Mouse (Mus musculus): ENCODE results near the gene S100a16. TPM values are rescaled to one million over a fixed set of nuclear protein-coding genes. Genes with fewer than 3 reads are reported as not detected.

Gene S100a16
- total and polyA plus RNA-seq, 3 experiments, result not detected

DNA sequence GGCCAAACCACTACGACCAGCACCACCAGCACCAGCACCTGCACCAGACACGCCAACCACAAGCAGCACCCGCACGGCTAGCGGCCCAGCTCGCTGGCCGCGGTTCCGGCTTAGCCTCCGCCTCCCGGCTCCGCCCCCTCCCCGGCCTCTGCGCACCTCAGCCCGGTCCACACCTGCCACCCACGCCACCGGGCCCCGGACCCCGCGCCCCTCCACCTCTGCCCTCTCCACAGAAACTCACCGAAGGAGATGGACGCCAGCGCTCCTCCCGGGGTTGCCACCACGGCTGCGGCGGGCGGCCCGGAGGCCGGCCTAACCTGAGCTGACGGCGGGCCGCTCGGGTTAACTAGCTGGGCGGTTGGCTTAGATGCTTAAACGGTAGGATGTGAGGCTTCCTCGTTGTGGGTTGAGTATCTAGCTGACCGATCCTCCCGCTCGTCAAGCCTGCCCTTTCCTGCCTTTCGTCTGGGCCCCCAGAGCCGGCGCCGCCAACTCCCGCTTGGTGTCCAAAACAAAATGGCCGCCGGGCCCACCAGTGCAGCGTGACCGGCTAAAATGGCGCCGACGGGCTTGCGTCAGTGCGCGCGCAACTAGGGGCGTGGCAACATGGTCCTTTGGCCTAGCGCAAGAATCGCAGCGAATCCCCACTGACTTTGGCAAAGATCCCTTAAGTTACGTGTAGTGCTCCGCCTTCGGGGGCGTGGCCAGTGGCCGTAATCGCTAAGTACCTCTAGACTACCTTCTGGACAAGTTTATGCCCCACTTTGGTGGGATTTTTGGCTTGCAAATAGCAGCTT, 27.9 kb upstream of the S100a16 start, which contains the start of gene Chtop:
TSS of gene Chtop (minus strand) at position 549 of the 797 bp plus-strand sequence.
- DNase-seq (ENCODE audit: low spot score), result peak; percentile 88
- Histone ChIP-seq H3K4me1 (ENCODE audit: insufficient read depth, low read depth, low read length) (peaks cover 37% of the 10 kb centered on the region), H3K36me3 (replicated peaks) (peaks cover 55% of the 10 kb centered on the region), H3K4me3 (ENCODE audit: low read depth, low read length) (peak within 1 kb of the TSS; percentile 90), H3K27me3 (ENCODE audit: insufficient read depth, low read length) (no peaks in the 10 kb centered on the region), H3K9me3 (replicated peaks) (no peaks in the 10 kb centered on the region)
- TF ChIP-seq CTCF (IDR thresholded peaks at IDR 0.05; ENCODE audit: low read depth, low read length) (no peak), GATA2 (IDR thresholded peaks at IDR 0.05; ENCODE audit: borderline replicate concordance, low read depth, low read length) (no peak)
- ATAC-seq (ENCODE audit: extremely low read depth, insufficient number of reproducible peaks, low FRiP score, poor library complexity, severe bottlenecking), result peak; percentile 94

DNA sequence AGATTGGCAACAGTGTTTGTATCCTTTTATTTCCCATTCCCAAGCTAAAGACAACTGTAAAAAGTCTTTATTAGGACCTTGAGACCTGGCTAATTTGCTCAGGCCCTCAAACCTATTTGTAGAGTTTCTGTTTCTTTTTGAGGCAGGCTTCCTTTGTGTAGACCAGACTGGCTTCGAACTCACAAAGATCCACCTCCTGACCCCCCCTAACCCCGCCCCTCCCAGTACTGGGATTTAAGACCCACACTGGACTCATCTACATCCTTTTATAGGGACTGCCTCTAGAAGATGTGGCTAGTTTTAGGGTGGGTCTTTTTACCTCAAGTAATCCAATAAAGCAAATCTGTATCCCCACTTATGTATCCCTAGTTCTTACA, 27.3 kb upstream of the S100a16 start:
- H3K9me3 ChIP-seq (replicated peaks), result no peaks in the 10 kb centered on the region
- peak overlapping the region; percentile 90 for H3K4me3 ChIP-seq (ENCODE audit: low read depth, low read length)
- peaks cover 49% of the 10 kb centered on the region for H3K36me3 ChIP-seq (replicated peaks)
- TF ChIP-seq POLR2AphosphoS5 (IDR thresholded peaks at IDR 0.05; ENCODE audit: insufficient replicate concordance, low read depth, low read length) (no peak), GATA1 (IDR thresholded peaks at IDR 0.05; ENCODE audit: borderline replicate concordance, low read length) (no peak), CTCF (IDR thresholded peaks at IDR 0.05; ENCODE audit: low read depth, low read length) (no peak), TAL1 (conservative IDR thresholded peaks at IDR 0.05; ENCODE audit: low read depth, low read length) (no peak), GATA2 (IDR thresholded peaks at IDR 0.05; ENCODE audit: borderline replicate concordance, low read depth, low read length) (no peak)
- peaks cover 43% of the 10 kb centered on the region for H3K4me1 ChIP-seq (ENCODE audit: insufficient read depth, low read depth, low read length)
- no peak for DNase-seq (ENCODE audit: low spot score)
- no peaks in the 10 kb centered on the region for H3K27me3 ChIP-seq (ENCODE audit: insufficient read depth, low read length)
- no peak for ATAC-seq (ENCODE audit: extremely low read depth, insufficient number of reproducible peaks, low FRiP score, poor library complexity, severe bottlenecking)

DNA sequence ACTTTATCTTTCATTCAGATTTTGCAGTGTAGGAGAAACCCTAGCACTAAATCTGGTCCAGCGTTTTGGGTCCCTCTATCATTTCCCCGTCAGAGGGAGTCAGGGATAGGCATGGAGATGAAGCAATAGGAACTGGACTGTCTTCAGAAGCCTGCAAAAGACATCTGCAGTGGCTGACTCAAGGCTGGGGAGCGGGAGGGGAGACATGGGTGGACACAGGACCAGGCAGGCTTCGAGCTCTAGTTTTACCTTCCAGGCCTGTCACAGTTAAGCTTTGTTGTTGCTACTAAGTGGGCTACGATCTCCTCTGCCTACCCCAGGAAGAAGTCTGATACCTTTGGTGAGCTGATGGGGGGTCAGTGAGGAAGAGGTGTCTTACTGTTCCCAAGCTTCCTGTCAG, 24.8 kb upstream of the S100a16 start:
- DNase-seq (ENCODE audit: low spot score) (no peak), ATAC-seq (ENCODE audit: extremely low read depth, insufficient number of reproducible peaks, low FRiP score, poor library complexity, severe bottlenecking) (no peak)
- H3K27me3 ChIP-seq (ENCODE audit: insufficient read depth, low read length), result no peaks in the 10 kb centered on the region
- no peak for TF ChIP-seq GATA1 (IDR thresholded peaks at IDR 0.05; ENCODE audit: borderline replicate concordance, low read length)
- no peak for TF ChIP-seq CTCF (IDR thresholded peaks at IDR 0.05; ENCODE audit: low read depth, low read length)
- TF ChIP-seq GATA2 (IDR thresholded peaks at IDR 0.05; ENCODE audit: borderline replicate concordance, low read depth, low read length), result no peak
- no peak for TF ChIP-seq TAL1 (conservative IDR thresholded peaks at IDR 0.05; ENCODE audit: low read depth, low read length)
- TF ChIP-seq POLR2AphosphoS5 (IDR thresholded peaks at IDR 0.05; ENCODE audit: insufficient replicate concordance, low read depth, low read length), result no peak
- peaks cover 41% of the 10 kb centered on the region for H3K4me1 ChIP-seq (ENCODE audit: insufficient read depth, low read depth, low read length)
- H3K4me3 ChIP-seq (ENCODE audit: low read depth, low read length), result no peak overlapping the region
- peaks cover 36% of the 10 kb centered on the region for H3K36me3 ChIP-seq (replicated peaks)
- no peaks in the 10 kb centered on the region for H3K9me3 ChIP-seq (replicated peaks)

- Histone ChIP-seq H3K4me3 (ENCODE audit: low read depth, low read length) (no peak overlapping the region), H3K4me1 (ENCODE audit: insufficient read depth, low read depth, low read length) (peaks cover 33% of the 10 kb centered on the region), H3K36me3 (replicated peaks) (peaks cover 36% of the 10 kb centered on the region), H3K9me3 (replicated peaks) (no peaks in the 10 kb centered on the region), H3K27me3 (ENCODE audit: insufficient read depth, low read length) (no peaks in the 10 kb centered on the region)
- ATAC-seq (ENCODE audit: extremely low read depth, insufficient number of reproducible peaks, low FRiP score, poor library complexity, severe bottlenecking) (no peak), DNase-seq (ENCODE audit: low spot score) (no peak)
- TF ChIP-seq POLR2AphosphoS5 (IDR thresholded peaks at IDR 0.05; ENCODE audit: insufficient replicate concordance, low read depth, low read length) (no peak), GATA2 (IDR thresholded peaks at IDR 0.05; ENCODE audit: borderline replicate concordance, low read depth, low read length) (no peak), CTCF (IDR thresholded peaks at IDR 0.05; ENCODE audit: low read depth, low read length) (no peak), TAL1 (conservative IDR thresholded peaks at IDR 0.05; ENCODE audit: low read depth, low read length) (no peak), GATA1 (IDR thresholded peaks at IDR 0.05; ENCODE audit: borderline replicate concordance, low read length) (no peak)
These were observed 24.0 kb upstream of the S100a16 start for GRCm38 (mm10) chr3:90512948-90513642.

GRCm38 (mm10) chr3:90513796-90514590, 23.1 kb upstream of the S100a16 start, which contains the start of the genes S100a1 and S100a13:
Gene S100a1 (minus strand): TSS chr3:90514392.
Gene S100a13 (plus strand): TSS chr3:90514435.
- H3K9me3 ChIP-seq (replicated peaks), result no peaks in the 10 kb centered on the region
- H3K4me1 ChIP-seq (ENCODE audit: insufficient read depth, low read depth, low read length), result peaks cover 32% of the 10 kb centered on the region

More at GRCm38 (mm10) chr3:90513796-90514590, 23.1 kb upstream of the S100a16 start, which contains the start of the genes S100a1 and S100a13:
- Histone ChIP-seq H3K4me3 (ENCODE audit: low read depth, low read length) (peak within 1 kb of the TSS; percentile 70), H3K36me3 (replicated peaks) (peaks cover 35% of the 10 kb centered on the region), H3K27me3 (ENCODE audit: insufficient read depth, low read length) (no peaks in the 10 kb centered on the region)
- DNase-seq (ENCODE audit: low spot score) (no peak), ATAC-seq (ENCODE audit: extremely low read depth, insufficient number of reproducible peaks, low FRiP score, poor library complexity, severe bottlenecking) (no peak)
- TF ChIP-seq TAL1 (conservative IDR thresholded peaks at IDR 0.05; ENCODE audit: low read depth, low read length) (no peak), GATA2 (IDR thresholded peaks at IDR 0.05; ENCODE audit: borderline replicate concordance, low read depth, low read length) (no peak), CTCF (IDR thresholded peaks at IDR 0.05; ENCODE audit: low read depth, low read length) (no peak), POLR2AphosphoS5 (IDR thresholded peaks at IDR 0.05; ENCODE audit: insufficient replicate concordance, low read depth, low read length) (no peak), GATA1 (IDR thresholded peaks at IDR 0.05; ENCODE audit: borderline replicate concordance, low read length) (no peak)
